Mouse (Mus musculus) layer of hippocampus, adult 2 months (tissue): ENCODE data around the gene Carnmt1. TPM values are rescaled to one million over a fixed set of nuclear protein-coding genes. Genes with fewer than 3 reads are reported as not detected.

Source experiments
- DNase-seq, 2 experiments: peaks; one replicate each; pipeline ENCODE4 v3.0.0; 2022; ENCODE audit warnings: low spot score in 2 of 2
- H3K27ac ChIP-seq: fragments of 200-600 bp; 2 replicates; pipeline ENCODE4 v1.8.1; 2022
- H3K4me3 ChIP-seq: fragments of 200-600 bp; 2 replicates; pipeline ENCODE4 v1.8.1; 2022; ENCODE audit warnings: mild to moderate bottlenecking
- CTCF ChIP-seq: fragments of 200-600 bp; conservative IDR thresholded peaks from 2 replicates; pipeline ENCODE4 v1.8.1; 2022; ENCODE audit warnings: antibody characterized with exemption, mild to moderate bottlenecking, moderate library complexity
- long read RNA-seq, 2 experiments: library from polyadenylated mRNA; stranded (forward); transcript quantifications; one replicate each; pipeline ENCODE4 v2.0.0; 2021; ENCODE audit warnings: borderline mapping rate in 2 of 2
- total RNA-seq, 2 experiments: library from RNA; stranded (reverse); gene quantifications; 2 replicates each; pipeline ENCODE4 v1.2.3; 2021

Carnmt1 gene
- total RNA-seq = 10 to 100 TPM; 11.3 to 13.1 TPM
- long read RNA-seq, experiment 1, full-length matches to known transcripts = 9 of 11 reads
- long read RNA-seq, experiment 1, partial matches to known transcripts = 1 of 11 reads
- long read RNA-seq, experiment 1, other reads (novel, unspliced or antisense) = 1 of 11 reads
- long read RNA-seq, experiment 2, full-length matches to known transcripts = 11 of 13 reads
- long read RNA-seq, experiment 2, partial matches to known transcripts = 0 of 13 reads
- long read RNA-seq, experiment 2, other reads (novel, unspliced or antisense) = 2 of 13 reads

GRCm38 (mm10) chr19:18670608-18671007 lies at the start of gene Carnmt1:
TSS of gene Carnmt1 (plus strand) at chr19:18670764.
- H3K27ac ChIP-seq = peak within 1 kb of the TSS; percentile 86
- no peak; the same call in 1 of the 2 replicates for TF ChIP-seq CTCF
- peak; percentile 98 for DNase-seq
- peak within 1 kb of the TSS; percentile 73 for H3K4me3 ChIP-seq

- DNase-seq = no peak
- no peak for TF ChIP-seq CTCF
- Histone ChIP-seq H3K27ac (no peak overlapping the region), H3K4me3 (no peak overlapping the region)
These were observed 46.7 kb upstream of the Carnmt1 start for GRCm38 (mm10) chr19:18623894-18624293.

- no peak for DNase-seq
- Histone ChIP-seq H3K4me3 (peak overlapping the region; percentile 4; the same call in 1 of the 2 replicates), H3K27ac (no peak overlapping the region)
- TF ChIP-seq CTCF = no peak
These were observed 41.0 kb upstream of the Carnmt1 start for GRCm38 (mm10) chr19:18629589-18629988.

GRCm38 (mm10) chr19:18630221-18631119 lies 40.1 kb upstream of the Carnmt1 start:
- Histone ChIP-seq H3K27ac (peak overlapping the region; percentile 81; the same call in 1 of the 2 replicates), H3K4me3 (peak overlapping the region; percentile 98)
- TF ChIP-seq CTCF = no peak
- DNase-seq = no peak

GRCm38 (mm10) chr19:18631161-18631643 lies 39.4 kb upstream of the Carnmt1 start:
- peak; percentile 22; the same call in 1 of the 2 replicates for TF ChIP-seq CTCF
- DNase-seq = peak; percentile 22 to 38
- Histone ChIP-seq H3K27ac (peak overlapping the region; percentile 81), H3K4me3 (peak overlapping the region; percentile 98)

GRCm38 (mm10) chr19:18631644-18632219 lies 38.8 kb upstream of the Carnmt1 start, which contains the start of the genes Ostf1 and Nmrk1:
TSS of gene Ostf1 (minus strand) at chr19:18631823.
TSS of gene Nmrk1 (plus strand) at chr19:18631950.
- Histone ChIP-seq H3K4me3 (peak within 1 kb of the TSS; percentile 98), H3K27ac (peak within 1 kb of the TSS; percentile 81)
- DNase-seq = peak; percentile 94
- TF ChIP-seq CTCF = no peak

GRCm38 (mm10) chr19:18632231-18633185 lies 38.1 kb upstream of the Carnmt1 start:
- DNase-seq = no peak
- Histone ChIP-seq H3K27ac (peak overlapping the region; percentile 81), H3K4me3 (peak overlapping the region; percentile 98)
- TF ChIP-seq CTCF = no peak

GRCm38 (mm10) chr19:18637954-18638353 lies 32.6 kb upstream of the Carnmt1 start:
- no peak overlapping the region for H3K27ac ChIP-seq
- TF ChIP-seq CTCF = no peak
- DNase-seq = no peak

GRCm38 (mm10) chr19:18638949-18639348 lies 31.6 kb upstream of the Carnmt1 start:
- TF ChIP-seq CTCF = no peak
- DNase-seq = no peak
- Histone ChIP-seq H3K4me3 (no peak overlapping the region), H3K27ac (no peak overlapping the region)

More at GRCm38 (mm10) chr19:18637954-18638353, 32.6 kb upstream of the Carnmt1 start:
- H3K4me3 ChIP-seq = no peak overlapping the region

GRCm38 (mm10) chr19:18639552-18639951 lies 31.0 kb upstream of the Carnmt1 start:
- no peak for DNase-seq
- no peak overlapping the region for H3K4me3 ChIP-seq
- peak; percentile 73 for TF ChIP-seq CTCF
- H3K27ac ChIP-seq = no peak overlapping the region

- no peak for DNase-seq
- Histone ChIP-seq H3K27ac (no peak overlapping the region), H3K4me3 (no peak overlapping the region)
- TF ChIP-seq CTCF = no peak
These were observed 29.6 kb upstream of the Carnmt1 start for GRCm38 (mm10) chr19:18641001-18641400.
